Mouse (Mus musculus) limb, embryonic 11.5 days (tissue): ENCODE measurements at regions not wholly inside any gene's neighbourhood (a gene's known extent, or its start where the extent isn't known, plus 50 kb on each side); places are given as distances from the start of the nearest gene placed in this dataset.

Experiments
- ATAC-seq: fragments of 200-750 bp; cut with Nextera tagmentation; 2 replicates; pipeline ENCODE4 v1.8.0; 2017; ENCODE audit warnings: low read depth; ENCODE audit not compliant: insufficient number of reproducible peaks, low FRiP score, low TSS enrichment
- DNase-seq: peaks from one replicate; pipeline ENCODE4 v3.0.0-alpha.2; 2015; ENCODE audit warnings: low spot score
- H3K27ac ChIP-seq: fragments of 300-500 bp; sonication (generic); replicated peaks from 2 replicates; pipeline ENCODE4 v1.5.1; 2014; ENCODE audit warnings: low read depth, mild to moderate bottlenecking, low read length
- H3K27me3 ChIP-seq: fragments of 300-500 bp; sonication (generic); 2 replicates; pipeline ENCODE4 v1.6.1; 2014; ENCODE audit warnings: mild to moderate bottlenecking, low read length, mixed read lengths; ENCODE audit not compliant: control insufficient read depth, insufficient read depth
- H3K36me3 ChIP-seq: fragments of 300-500 bp; sonication (generic); 2 replicates; pipeline ENCODE4 v1.6.1; 2014; ENCODE audit warnings: mild to moderate bottlenecking, low read length, moderate library complexity, mixed read lengths; ENCODE audit not compliant: control insufficient read depth, insufficient read depth
- H3K4me1 ChIP-seq: fragments of 300-500 bp; sonication (generic); 2 replicates; pipeline ENCODE4 v1.6.1; 2014; ENCODE audit warnings: low read length, mixed read lengths; ENCODE audit not compliant: control insufficient read depth, insufficient read depth
- H3K4me2 ChIP-seq: fragments of 300-500 bp; sonication (generic); 2 replicates; pipeline ENCODE4 v1.6.1; 2014; ENCODE audit warnings: low read depth, mild to moderate bottlenecking, moderate library complexity; ENCODE audit not compliant: severe bottlenecking
- H3K4me3 ChIP-seq: fragments of 300-500 bp; sonication (generic); 2 replicates; pipeline ENCODE4 v1.5.1; 2014; ENCODE audit warnings: low read depth, low read length
- H3K9ac ChIP-seq: fragments of 300-500 bp; sonication (generic); 2 replicates; pipeline ENCODE4 v1.6.1; 2014; ENCODE audit warnings: mild to moderate bottlenecking, low read length
- H3K9me3 ChIP-seq: fragments of 300-500 bp; sonication (generic); 2 replicates; pipeline ENCODE4 v1.6.1; 2016; ENCODE audit warnings: low read length; ENCODE audit not compliant: control insufficient read depth
- WGBS: fragments of 180-500 bp; shearing (Covaris S2); extraction: QIAGEN DNeasy Blood & Tissue Kit; methylation state at CpG from one replicate; pipeline ENCODE4 v1.1.7; 2014; 5-methylcytosine and 5-hydroxymethylcytosine counted together

GRCm38 (mm10) chr13:116795041-116795440 is 230.3 kb downstream of the Parp8 start:
- H3K27ac ChIP-seq = no peak overlapping the region
- ATAC-seq (no peak), DNase-seq (no peak)
- WGBS = 15% methylated on average over 2 of the region's 2 CpGs
- H3K27me3 ChIP-seq = no peaks in the 10 kb centered on the region
- H3K9ac ChIP-seq = no peak overlapping the region
- H3K4me1 ChIP-seq = no peaks in the 10 kb centered on the region
- no peaks in the 10 kb centered on the region for H3K9me3 ChIP-seq
- no peak overlapping the region for H3K4me3 ChIP-seq
- H3K36me3 ChIP-seq = no peaks in the 10 kb centered on the region
- H3K4me2 ChIP-seq = no peak overlapping the region

- no peaks in the 10 kb centered on the region for H3K27me3 ChIP-seq
- no peak overlapping the region for H3K9ac ChIP-seq
- DNase-seq = no peak
- no peak overlapping the region for H3K4me2 ChIP-seq
- no peaks in the 10 kb centered on the region for H3K36me3 ChIP-seq
- no peak overlapping the region for H3K4me3 ChIP-seq
- no peak for ATAC-seq
- no peaks in the 10 kb centered on the region for H3K4me1 ChIP-seq
- no peak overlapping the region for H3K27ac ChIP-seq
- H3K9me3 ChIP-seq = no peaks in the 10 kb centered on the region
Measured at GRCm38 (mm10) chr13:116781616-116782015, 243.7 kb downstream of the Parp8 start.

DNA sequence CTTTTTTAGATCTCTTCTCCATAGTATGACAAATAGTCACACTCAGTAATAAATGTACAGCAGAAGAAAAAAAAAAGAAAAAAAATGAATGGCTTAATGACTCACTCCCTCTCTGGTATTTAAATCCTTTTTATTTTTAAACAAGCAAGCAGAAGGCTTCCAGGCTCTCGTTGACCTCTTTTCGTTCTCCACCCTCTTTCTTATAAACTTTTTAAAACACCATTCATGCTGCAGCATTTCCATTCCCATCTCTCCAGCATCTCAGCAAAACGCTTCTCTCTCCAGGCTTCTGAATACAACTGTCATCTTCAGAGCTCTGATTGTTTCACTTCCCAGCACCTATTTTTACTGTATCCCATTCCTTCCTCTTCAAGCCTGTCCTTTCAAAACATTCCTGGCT is 259.8 kb downstream of the Parp8 start:
- Histone ChIP-seq H3K4me3 (no peak overlapping the region), H3K27ac (no peak overlapping the region), H3K4me1 (no peaks in the 10 kb centered on the region), H3K36me3 (no peaks in the 10 kb centered on the region), H3K27me3 (no peaks in the 10 kb centered on the region), H3K9ac (no peak overlapping the region), H3K9me3 (no peaks in the 10 kb centered on the region), H3K4me2 (no peak overlapping the region)
- no peak for ATAC-seq
- 91% methylated on average over 3 of the region's 3 CpGs for WGBS
- no peak for DNase-seq

DNA sequence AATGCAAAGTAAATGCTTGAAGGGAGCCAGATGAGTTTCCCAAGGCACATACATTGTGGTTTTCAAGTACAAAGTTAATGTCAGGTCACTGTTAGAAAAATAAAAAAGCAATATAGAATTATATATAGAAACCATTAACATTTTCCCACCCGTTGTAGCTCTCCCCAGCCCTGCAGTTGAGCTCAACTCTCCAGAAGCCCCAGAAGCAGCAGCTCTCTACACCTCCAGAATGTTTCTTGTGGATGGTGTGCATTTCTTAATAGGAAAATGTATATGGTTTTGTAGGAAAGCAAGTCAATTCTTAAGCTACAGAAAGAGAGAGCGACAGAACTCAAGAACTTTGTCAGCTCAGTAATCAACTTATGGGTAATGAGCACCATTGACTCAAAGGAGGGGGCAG is 265.4 kb downstream of the Parp8 start:
- Histone ChIP-seq H3K27me3 (no peaks in the 10 kb centered on the region), H3K36me3 (no peaks in the 10 kb centered on the region), H3K9me3 (no peaks in the 10 kb centered on the region), H3K4me1 (no peaks in the 10 kb centered on the region), H3K4me3 (no peak overlapping the region), H3K9ac (no peak overlapping the region), H3K4me2 (no peak overlapping the region), H3K27ac (no peak overlapping the region)
- ATAC-seq (no peak), DNase-seq (no peak)
- WGBS = 87% methylated on average over 2 of the region's 2 CpGs

- H3K9ac ChIP-seq = no peak overlapping the region
- ATAC-seq = no peak
- DNase-seq = no peak
- H3K36me3 ChIP-seq = no peaks in the 10 kb centered on the region
- no peaks in the 10 kb centered on the region for H3K4me1 ChIP-seq
- H3K27me3 ChIP-seq = no peaks in the 10 kb centered on the region
- H3K9me3 ChIP-seq = no peaks in the 10 kb centered on the region
- no peak overlapping the region for H3K4me3 ChIP-seq
- no peak overlapping the region for H3K4me2 ChIP-seq
- H3K27ac ChIP-seq = no peak overlapping the region
- WGBS = 80% methylated on average over 4 of the region's 4 CpGs
Measured at GRCm38 (mm10) chr13:116740825-116741224, 284.5 kb downstream of the Parp8 start.

- Histone ChIP-seq H3K36me3 (no peaks in the 10 kb centered on the region), H3K27ac (no peak overlapping the region), H3K27me3 (no peaks in the 10 kb centered on the region), H3K9ac (no peak overlapping the region), H3K4me2 (no peak overlapping the region), H3K4me1 (no peaks in the 10 kb centered on the region), H3K9me3 (no peaks in the 10 kb centered on the region), H3K4me3 (no peak overlapping the region)
- 87% methylated on average over 14 of the region's 14 CpGs for WGBS
- no peak for ATAC-seq
- no peak for DNase-seq
Measured at GRCm38 (mm10) chr13:116723361-116724153, 301.8 kb downstream of the Parp8 start.

- Histone ChIP-seq H3K9me3 (no peaks in the 10 kb centered on the region), H3K4me1 (no peaks in the 10 kb centered on the region), H3K4me2 (no peak overlapping the region), H3K36me3 (no peaks in the 10 kb centered on the region), H3K27me3 (no peaks in the 10 kb centered on the region), H3K9ac (no peak overlapping the region), H3K27ac (no peak overlapping the region), H3K4me3 (no peak overlapping the region)
- DNase-seq (peak; percentile 75), ATAC-seq (no peak)
- 16% methylated on average over 5 of the region's 5 CpGs for WGBS
Measured at GRCm38 (mm10) chr13:116714809-116715208, 310.5 kb downstream of the Parp8 start.

DNA sequence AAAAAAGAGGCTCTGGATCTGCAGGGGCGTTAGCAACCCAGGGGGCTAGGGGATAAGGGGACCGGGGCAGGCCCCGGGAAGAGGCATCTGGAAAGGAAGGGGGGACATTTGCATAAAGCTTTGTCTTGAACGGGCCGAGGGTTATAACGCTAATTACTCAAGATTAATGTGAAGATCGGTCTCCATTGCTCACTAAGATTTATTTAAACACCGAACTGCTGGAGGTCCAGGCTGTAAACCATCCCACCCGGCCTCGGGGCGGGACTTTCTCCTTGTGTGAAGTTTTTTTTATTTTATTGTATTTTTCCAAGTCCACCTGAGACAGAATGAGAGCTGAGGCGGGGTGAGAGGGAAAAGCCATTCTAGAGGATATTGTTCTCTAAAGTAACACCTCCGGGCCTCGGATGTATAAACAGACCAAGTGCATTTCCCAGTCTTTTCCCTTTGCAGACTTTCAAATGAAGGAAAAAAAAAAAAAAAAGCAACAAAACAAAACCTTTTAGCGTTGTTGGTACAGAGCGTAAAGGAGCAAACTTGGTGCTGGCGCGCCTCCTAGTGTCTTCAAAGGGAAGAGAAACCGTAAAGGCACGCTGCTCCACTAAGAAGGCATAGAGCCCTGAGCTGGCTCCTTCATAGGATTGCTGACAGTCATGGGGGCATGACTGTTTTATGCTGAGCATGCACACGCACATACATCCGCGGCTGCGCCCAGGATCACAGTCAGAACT is 313.3 kb downstream of the Parp8 start:
- peak; percentile 87 for DNase-seq
- peaks cover 6% of the 10 kb centered on the region for H3K27me3 ChIP-seq
- under 1% methylated on average over 24 of the region's 24 CpGs for WGBS
- H3K4me2 ChIP-seq = peak overlapping the region; percentile 37
- peak; percentile 77; the same call in 1 of the 2 replicates for ATAC-seq
- H3K4me3 ChIP-seq = peak overlapping the region; percentile 0; the same call in 1 of the 2 replicates
- no peaks in the 10 kb centered on the region for H3K36me3 ChIP-seq
- no peak overlapping the region for H3K27ac ChIP-seq
- no peaks in the 10 kb centered on the region for H3K4me1 ChIP-seq
- H3K9me3 ChIP-seq = no peaks in the 10 kb centered on the region
- no peak overlapping the region for H3K9ac ChIP-seq
